Mouse (Mus musculus): ENCODE results near the gene Gm21983.

Gene Gm21983

GRCm38 (mm10) chr7:27159256-27159655 is 21.6 kb downstream of the Gm21983 start:
- no peak for DNase-seq

GRCm38 (mm10) chr7:27158171-27158570 is 22.7 kb downstream of the Gm21983 start:
- no peak for DNase-seq

- no peak for DNase-seq
These were observed 24.9 kb downstream of the Gm21983 start for GRCm38 (mm10) chr7:27156005-27156404.

- peak; percentile 72 to 85 for DNase-seq
These were observed 27.6 kb downstream of the Gm21983 start, which contains the start of gene Cyp2t4 for GRCm38 (mm10) chr7:27153205-27153764. TSS of gene Cyp2t4 (plus strand) at chr7:27153714.

- no peak for DNase-seq
These were observed 44.4 kb downstream of the Gm21983 start for GRCm38 (mm10) chr7:27136410-27136996.

GRCm38 (mm10) chr7:27133757-27134156 is 47.1 kb downstream of the Gm21983 start:
- no peak for DNase-seq

- DNase-seq = no peak
These were observed 47.7 kb downstream of the Gm21983 start for GRCm38 (mm10) chr7:27133156-27133555.

- DNase-seq = no peak
These were observed 48.3 kb downstream of the Gm21983 start for GRCm38 (mm10) chr7:27132588-27132987.

GRCm38 (mm10) chr7:27131387-27131786 is 49.5 kb downstream of the Gm21983 start:
- DNase-seq = no peak

- no peak for DNase-seq
These were observed 50.1 kb downstream of the Gm21983 start for GRCm38 (mm10) chr7:27130521-27131370.

- no peak for DNase-seq
These were observed 51.1 kb downstream of the Gm21983 start for GRCm38 (mm10) chr7:27129811-27130210.

- DNase-seq = no peak
These were observed 51.9 kb downstream of the Gm21983 start for GRCm38 (mm10) chr7:27128946-27129345.

GRCm38 (mm10) chr7:27128162-27128561 is 52.7 kb downstream of the Gm21983 start:
- peak in 1 of 2 experiments; percentile 54 for DNase-seq

- DNase-seq = no peak
These were observed 55.9 kb downstream of the Gm21983 start for GRCm38 (mm10) chr7:27124969-27125368.

GRCm38 (mm10) chr7:27124305-27124832 is 56.5 kb downstream of the Gm21983 start:
- no peak for DNase-seq

GRCm38 (mm10) chr7:27119676-27120075 is 61.2 kb downstream of the Gm21983 start, which contains the start of gene Cyp2f2:
TSS of gene Cyp2f2 (plus strand) at chr7:27119909.
- DNase-seq = peak; percentile 71 to 83
